Mouse (Mus musculus): ENCODE results near the gene Klc2. TPM values are rescaled to one million over a fixed set of nuclear protein-coding genes. Genes with fewer than 3 reads are reported as not detected.

The Klc2 gene
- polyA plus RNA-seq, 1 experiment from 2014 or later, result 28.1 TPM

- Histone ChIP-seq H3K27ac (peak overlapping the region; percentile 95), H3K4me2 (peak overlapping the region; percentile 94), H3K9me3 (no peaks in the 10 kb centered on the region), H3K4me1 (replicated peaks) (peaks cover 15% of the 10 kb centered on the region), H3K9ac (replicated peaks) (peak overlapping the region; percentile 89), H3K27me3 (no peaks in the 10 kb centered on the region), H3K4me3 (replicated peaks) (peak overlapping the region; percentile 78), H3K36me3 (peaks cover 75% of the 10 kb centered on the region)
- no peak for ATAC-seq (ENCODE audit: insufficient number of reproducible peaks, insufficient read depth, low FRiP score, low TSS enrichment, low read depth)
- 19% methylated on average over 9 of the region's 9 CpGs for WGBS
Measured at GRCm38 (mm10) chr19:5106074-5106473, 12.3 kb downstream of the Klc2 start.

DNA sequence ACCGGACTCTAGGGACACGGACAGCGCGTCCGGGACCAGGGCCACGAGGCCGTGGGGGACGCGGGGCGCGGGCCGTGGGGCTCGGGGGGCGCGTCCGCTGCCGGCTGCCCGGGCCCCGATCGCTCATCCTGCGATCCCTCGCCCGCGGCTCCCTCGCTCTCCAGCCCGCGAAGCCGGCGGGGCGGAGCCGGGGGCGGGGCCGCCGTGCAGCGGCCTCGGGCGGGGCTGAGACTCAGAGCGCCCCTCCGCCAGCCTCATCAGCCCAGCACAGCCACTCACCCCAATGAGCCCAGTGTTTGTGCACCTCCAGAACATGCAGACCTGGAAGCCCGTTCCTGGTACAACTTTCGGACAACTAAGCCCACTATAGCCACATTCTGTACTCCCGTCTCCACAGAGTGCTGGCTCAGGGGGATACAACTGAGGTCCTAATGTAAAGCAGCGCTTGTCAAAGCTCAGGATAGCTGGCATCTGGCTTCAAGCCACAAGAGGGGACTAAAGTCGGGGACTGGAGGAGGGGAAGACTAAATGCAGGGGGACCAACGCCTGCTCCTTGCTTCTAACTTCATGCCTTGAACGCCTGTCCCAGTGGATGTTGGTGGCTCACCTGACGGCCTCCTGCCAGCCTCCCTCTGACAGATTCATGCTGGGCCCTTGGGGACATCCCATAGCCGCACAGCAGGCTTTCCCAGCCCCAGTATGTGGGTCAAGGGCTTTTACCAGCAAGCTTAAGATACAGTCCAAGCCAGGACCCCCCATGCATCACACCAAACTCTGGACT lies 19.8 kb downstream of the Klc2 start, which contains the start of gene Cnih2:
Gene Cnih2 (minus strand): TSS at position 159 of the 781 bp plus-strand sequence.
- Histone ChIP-seq H3K4me2 (peak within 1 kb of the TSS; percentile 98), H3K9ac (replicated peaks) (peak within 1 kb of the TSS; percentile 91), H3K4me1 (replicated peaks) (peaks cover 64% of the 10 kb centered on the region), H3K36me3 (peaks cover 49% of the 10 kb centered on the region), H3K4me3 (replicated peaks) (peak within 1 kb of the TSS; percentile 80), H3K27me3 (no peaks in the 10 kb centered on the region), H3K27ac (peak within 1 kb of the TSS; percentile 72), H3K9me3 (no peaks in the 10 kb centered on the region)
- ATAC-seq (ENCODE audit: insufficient number of reproducible peaks, insufficient read depth, low FRiP score, low TSS enrichment, low read depth), result peak; percentile 57
- 3% methylated on average over 48 of the region's 48 CpGs for WGBS

DNA sequence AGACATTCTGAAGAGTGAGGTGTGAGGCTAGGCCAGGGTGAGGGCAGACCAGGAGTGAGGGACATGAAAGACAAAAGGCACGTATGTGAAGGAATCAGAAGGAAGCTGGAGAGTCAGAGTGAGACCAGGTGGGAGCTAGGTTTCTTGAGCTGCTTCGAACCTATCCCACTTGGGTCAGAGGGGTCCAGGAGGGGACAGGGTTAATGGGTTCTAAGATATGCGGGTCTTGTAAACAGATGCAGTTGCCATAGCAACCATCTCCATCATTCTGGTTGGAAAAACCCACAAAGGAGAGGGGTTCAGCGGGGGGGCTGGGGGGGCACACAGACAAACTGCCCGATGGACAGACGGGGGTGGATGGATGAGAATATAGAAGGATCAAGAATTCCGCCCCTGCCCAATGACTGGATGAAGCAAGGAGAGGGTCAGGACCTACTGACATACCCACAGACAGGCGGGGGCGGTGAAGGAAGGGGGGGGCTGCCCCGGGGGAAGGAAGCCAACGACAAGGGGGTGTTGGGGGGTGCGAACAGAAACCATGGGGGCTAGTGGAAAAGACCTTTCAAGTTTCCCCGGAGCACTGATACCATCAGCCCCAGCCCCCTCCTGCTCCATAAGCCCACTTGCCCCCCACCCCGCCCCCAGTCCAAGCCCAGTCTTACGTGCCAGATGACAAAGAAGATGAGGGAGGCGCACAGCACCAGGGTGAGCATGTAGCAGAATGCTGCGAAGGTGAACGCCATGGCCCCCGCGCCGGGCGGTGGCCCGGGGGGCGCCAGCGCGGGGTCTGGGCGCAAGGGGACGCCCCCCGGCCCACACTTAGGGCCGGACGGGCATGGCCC lies 20.6 kb downstream of the Klc2 start:
- 0 out of 2 replicates have a peak, but pooled peaks have one; percentile 10 for ATAC-seq (ENCODE audit: insufficient number of reproducible peaks, insufficient read depth, low FRiP score, low TSS enrichment, low read depth)
- 4% methylated on average over 31 of the region's 31 CpGs for WGBS
- H3K9ac ChIP-seq (replicated peaks), result peak overlapping the region; percentile 91

GRCm38 (mm10) chr19:5095887-5096474 lies 22.4 kb downstream of the Klc2 start:
- no peaks in the 10 kb centered on the region for H3K27me3 ChIP-seq
- 9% methylated on average over 9 of the region's 9 CpGs for WGBS
- H3K9ac ChIP-seq (replicated peaks), result no peak overlapping the region; the same call in 1 of the 2 replicates
- 0 out of 2 replicates have a peak overlapping the region, but pooled peaks have one; percentile 29 for H3K27ac ChIP-seq
- H3K9me3 ChIP-seq, result no peaks in the 10 kb centered on the region
- ATAC-seq (ENCODE audit: insufficient number of reproducible peaks, insufficient read depth, low FRiP score, low TSS enrichment, low read depth), result no peak
- H3K4me3 ChIP-seq (replicated peaks), result peak overlapping the region; percentile 9; the same call in 1 of the 2 replicates
- peak overlapping the region; percentile 98 for H3K4me2 ChIP-seq
- H3K36me3 ChIP-seq, result peaks cover 49% of the 10 kb centered on the region
- H3K4me1 ChIP-seq (replicated peaks), result peaks cover 64% of the 10 kb centered on the region

More for the DNA sequence above, 20.6 kb downstream of the Klc2 start:
- peaks cover 49% of the 10 kb centered on the region for H3K36me3 ChIP-seq
- H3K4me2 ChIP-seq, result peak overlapping the region; percentile 98
- no peaks in the 10 kb centered on the region for H3K27me3 ChIP-seq
- peak overlapping the region; percentile 80 for H3K4me3 ChIP-seq (replicated peaks)
- peaks cover 64% of the 10 kb centered on the region for H3K4me1 ChIP-seq (replicated peaks)
- H3K27ac ChIP-seq, result peak overlapping the region; percentile 72; the same call in 1 of the 2 replicates
- H3K9me3 ChIP-seq, result no peaks in the 10 kb centered on the region

- Histone ChIP-seq H3K4me1 (replicated peaks) (peaks cover 62% of the 10 kb centered on the region), H3K27me3 (no peaks in the 10 kb centered on the region), H3K27ac (peak overlapping the region; percentile 24; the same call in 1 of the 2 replicates), H3K9ac (replicated peaks) (no peak overlapping the region; the same call in 1 of the 2 replicates), H3K4me3 (replicated peaks) (peak overlapping the region; percentile 15; the same call in 1 of the 2 replicates), H3K36me3 (peaks cover 46% of the 10 kb centered on the region), H3K9me3 (no peaks in the 10 kb centered on the region), H3K4me2 (peak overlapping the region; percentile 47)
- ATAC-seq (ENCODE audit: insufficient number of reproducible peaks, insufficient read depth, low FRiP score, low TSS enrichment, low read depth), result no peak
- WGBS, result 41% methylated on average over 11 of the region's 11 CpGs
Measured at GRCm38 (mm10) chr19:5094746-5095417, 23.5 kb downstream of the Klc2 start.

DNA sequence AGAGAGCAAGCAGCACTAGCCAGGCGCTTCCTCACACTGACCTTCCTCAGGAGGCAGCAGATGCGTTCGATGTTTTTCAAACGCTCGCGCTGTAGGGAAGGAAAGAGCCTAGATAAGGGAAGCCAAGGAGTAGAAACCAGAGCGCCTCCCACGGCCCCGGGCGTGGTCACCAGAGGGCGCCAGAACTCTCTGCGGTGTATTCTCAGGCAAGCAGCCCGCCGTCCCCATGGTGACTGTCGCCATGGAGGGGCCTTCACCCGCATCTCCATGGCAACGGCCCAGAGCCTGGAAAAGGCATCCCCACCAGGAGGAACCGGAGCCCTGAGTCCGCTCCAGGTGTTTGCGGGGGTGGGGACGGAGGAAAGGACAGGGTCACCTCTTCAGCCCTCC lies 24.1 kb downstream of the Klc2 start:
- Histone ChIP-seq H3K4me2 (peak overlapping the region; percentile 47), H3K36me3 (peaks cover 45% of the 10 kb centered on the region), H3K9ac (replicated peaks) (peak overlapping the region; percentile 18; the same call in 1 of the 2 replicates), H3K4me1 (replicated peaks) (peaks cover 57% of the 10 kb centered on the region), H3K9me3 (no peaks in the 10 kb centered on the region), H3K4me3 (replicated peaks) (peak overlapping the region; percentile 15; the same call in 1 of the 2 replicates), H3K27ac (peak overlapping the region; percentile 24; the same call in 1 of the 2 replicates), H3K27me3 (no peaks in the 10 kb centered on the region)
- ATAC-seq (ENCODE audit: insufficient number of reproducible peaks, insufficient read depth, low FRiP score, low TSS enrichment, low read depth), result peak; percentile 29; the same call in 1 of the 2 replicates
- whole genome bisulfite sequencing, result under 1% methylated on average over 21 of the region's 21 CpGs

DNA sequence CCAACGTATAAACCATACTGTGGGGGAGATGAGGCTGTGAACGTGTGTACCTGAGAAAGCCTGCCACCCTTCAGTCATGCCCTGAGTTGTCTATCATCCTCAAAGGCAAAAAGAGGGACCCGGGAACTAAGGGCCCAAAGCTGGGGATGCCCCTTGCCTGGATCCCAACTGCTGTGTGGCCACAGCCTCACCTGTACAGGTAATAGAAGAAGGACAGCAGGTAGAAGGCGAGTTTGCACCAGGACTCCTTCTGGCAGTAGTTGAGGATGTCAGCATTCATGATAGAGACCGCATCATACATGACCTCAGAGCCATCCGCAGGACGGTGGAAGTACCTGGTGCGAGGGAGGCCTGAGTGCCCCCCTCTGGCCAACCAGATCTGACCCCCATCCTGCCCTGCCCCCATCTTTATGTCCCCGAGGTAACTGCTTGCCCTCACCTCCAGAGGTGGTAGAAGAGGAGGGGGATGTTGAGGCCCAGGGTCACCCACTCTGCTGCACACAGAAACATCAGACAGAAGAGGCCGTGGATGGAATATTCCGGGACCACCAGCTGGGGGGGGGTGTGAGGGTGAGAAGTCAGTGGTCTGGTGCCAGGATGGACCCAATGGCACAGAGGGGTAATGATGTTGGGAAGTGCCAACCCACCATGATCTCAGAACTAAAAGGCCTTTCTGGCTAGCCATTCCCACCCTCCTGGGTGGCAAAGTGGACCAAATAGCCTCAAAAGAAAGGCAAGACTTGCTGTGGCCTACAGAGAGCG lies 24.7 kb downstream of the Klc2 start:
- Histone ChIP-seq H3K4me3 (replicated peaks) (no peak overlapping the region), H3K4me2 (peak overlapping the region; percentile 47), H3K36me3 (peaks cover 44% of the 10 kb centered on the region), H3K4me1 (replicated peaks) (peaks cover 57% of the 10 kb centered on the region), H3K27ac (no peak overlapping the region), H3K9ac (replicated peaks) (0 out of 2 replicates have a peak overlapping the region, but pooled peaks have one; percentile 18), H3K27me3 (no peaks in the 10 kb centered on the region), H3K9me3 (no peaks in the 10 kb centered on the region)
- ATAC-seq (ENCODE audit: insufficient number of reproducible peaks, insufficient read depth, low FRiP score, low TSS enrichment, low read depth), result no peak
- 78% methylated on average over 12 of the region's 12 CpGs for WGBS

DNA sequence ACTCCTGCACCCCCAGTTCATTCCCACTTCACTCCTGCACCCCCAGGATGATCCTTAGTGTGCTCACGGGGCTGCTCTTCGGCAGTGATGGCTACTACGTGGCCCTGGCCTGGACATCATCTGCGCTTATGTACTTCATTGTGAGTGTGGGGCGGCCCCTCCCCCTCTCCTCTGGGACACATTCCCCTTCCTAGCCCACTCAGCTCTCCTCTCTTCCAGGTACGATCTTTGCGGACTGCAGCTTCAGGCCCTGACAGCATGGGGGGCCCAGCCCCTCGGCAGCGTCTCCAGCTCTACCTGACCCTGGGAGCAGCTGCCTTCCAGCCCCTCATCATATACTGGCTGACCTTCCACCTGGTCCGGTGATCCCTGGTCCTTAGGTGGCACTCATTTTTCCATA lies 26.3 kb downstream of the Klc2 start:
- no peak overlapping the region for H3K27ac ChIP-seq
- no peak overlapping the region for H3K9ac ChIP-seq (replicated peaks)
- peaks cover 48% of the 10 kb centered on the region for H3K4me1 ChIP-seq (replicated peaks)
- H3K27me3 ChIP-seq, result peaks cover under 1% of the 10 kb centered on the region
- peaks cover 44% of the 10 kb centered on the region for H3K36me3 ChIP-seq
- no peak overlapping the region for H3K4me2 ChIP-seq
- ATAC-seq (ENCODE audit: insufficient number of reproducible peaks, insufficient read depth, low FRiP score, low TSS enrichment, low read depth), result no peak
- 93% methylated on average over 10 of the region's 10 CpGs for WGBS
- no peaks in the 10 kb centered on the region for H3K9me3 ChIP-seq
- H3K4me3 ChIP-seq (replicated peaks), result no peak overlapping the region

DNA sequence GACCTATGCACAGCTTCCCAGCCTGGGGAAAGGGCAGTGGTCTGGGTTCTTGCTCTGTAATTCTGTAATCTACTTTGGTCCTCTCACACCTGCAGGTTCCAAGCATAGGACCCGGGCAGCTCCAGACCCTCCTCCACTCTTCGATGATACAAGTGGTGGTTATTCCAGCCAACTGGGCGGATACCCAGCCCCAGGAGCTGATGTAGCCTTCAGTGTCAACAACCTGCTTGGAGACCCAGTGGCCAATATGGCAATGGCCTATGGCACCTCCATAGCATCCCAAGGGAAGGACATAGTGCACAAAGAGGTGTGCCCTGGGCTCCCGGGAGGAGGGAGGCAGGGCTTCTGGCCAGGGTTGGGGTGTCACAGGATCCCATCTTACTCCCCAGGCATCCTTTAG lies 29.0 kb downstream of the Klc2 start:
- no peaks in the 10 kb centered on the region for H3K9me3 ChIP-seq
- no peak for ATAC-seq (ENCODE audit: insufficient number of reproducible peaks, insufficient read depth, low FRiP score, low TSS enrichment, low read depth)
- peaks cover 26% of the 10 kb centered on the region for H3K27me3 ChIP-seq
- peaks cover 31% of the 10 kb centered on the region for H3K4me1 ChIP-seq (replicated peaks)
- peak overlapping the region; percentile 74 for H3K9ac ChIP-seq (replicated peaks)
- 95% methylated on average over 4 of the region's 4 CpGs for WGBS
- peaks cover 44% of the 10 kb centered on the region for H3K36me3 ChIP-seq
- H3K27ac ChIP-seq, result no peak overlapping the region
- peak overlapping the region; percentile 85 for H3K4me2 ChIP-seq
- peak overlapping the region; percentile 82 for H3K4me3 ChIP-seq (replicated peaks)
